Mouse (Mus musculus): ENCODE results near the gene Zfp683. TPM values are rescaled to one million over a fixed set of nuclear protein-coding genes. Genes with fewer than 3 reads are reported as not detected.
A peak's percentile ranks its signal among the peaks of the same experiment; 100 is the strongest.

Gene Zfp683
- polyA plus RNA-seq, 1 experiment from 2014 or later = not detected

GRCm38 (mm10) chr4:134080674-134081073 is 27.0 kb downstream of the Zfp683 start:
- no peak overlapping the region for H3K4me3 ChIP-seq (ENCODE audit: low read length)
- no peak for ATAC-seq (ENCODE audit: low FRiP score, low TSS enrichment)
- H3K36me3 ChIP-seq (ENCODE audit: control insufficient read depth, insufficient read depth, low read length) = no peaks in the 10 kb centered on the region

GRCm38 (mm10) chr4:134081730-134082386 is 28.2 kb downstream of the Zfp683 start:
- H3K9me3 ChIP-seq (ENCODE audit: control insufficient read depth, low read length) = peaks cover 2% of the 10 kb centered on the region; the same call in 1 of the 2 replicates
- WGBS = under 1% methylated on average over 37 of the region's 41 CpGs
- peak overlapping the region; percentile 32 for H3K4me3 ChIP-seq (ENCODE audit: low read length)
- H3K27ac ChIP-seq (ENCODE audit: low read depth, low read length) = no peak overlapping the region
- H3K4me2 ChIP-seq (replicated peaks; ENCODE audit: low read depth, low read length) = peak overlapping the region; percentile 52
- no peaks in the 10 kb centered on the region for H3K36me3 ChIP-seq (ENCODE audit: control insufficient read depth, insufficient read depth, low read length)
- no peak overlapping the region for H3K9ac ChIP-seq (ENCODE audit: low read depth, low read length)
- no peaks in the 10 kb centered on the region for H3K27me3 ChIP-seq (ENCODE audit: control insufficient read depth, insufficient read depth, low read length)
- peaks cover 3% of the 10 kb centered on the region; the same call in 1 of the 2 replicates for H3K4me1 ChIP-seq (ENCODE audit: control insufficient read depth, insufficient read depth, low read length)
- peak; percentile 91 for ATAC-seq (ENCODE audit: low FRiP score, low TSS enrichment)

More at GRCm38 (mm10) chr4:134080674-134081073, 27.0 kb downstream of the Zfp683 start:
- Histone ChIP-seq H3K9ac (ENCODE audit: low read depth, low read length) (no peak overlapping the region), H3K4me1 (ENCODE audit: control insufficient read depth, insufficient read depth, low read length) (peaks cover 3% of the 10 kb centered on the region; the same call in 1 of the 2 replicates), H3K4me2 (replicated peaks; ENCODE audit: low read depth, low read length) (no peak overlapping the region), H3K27ac (ENCODE audit: low read depth, low read length) (no peak overlapping the region), H3K9me3 (ENCODE audit: control insufficient read depth, low read length) (peaks cover 2% of the 10 kb centered on the region; the same call in 1 of the 2 replicates), H3K27me3 (ENCODE audit: control insufficient read depth, insufficient read depth, low read length) (no peaks in the 10 kb centered on the region)
- 81% methylated on average over 4 of the region's 4 CpGs for WGBS

GRCm38 (mm10) chr4:134082460-134082859 is 28.8 kb downstream of the Zfp683 start:
- 9% methylated on average over 7 of the region's 7 CpGs for WGBS
- no peak overlapping the region for H3K9ac ChIP-seq (ENCODE audit: low read depth, low read length)

GRCm38 (mm10) chr4:134084999-134085398 is 31.4 kb downstream of the Zfp683 start:
- H3K36me3 ChIP-seq (ENCODE audit: control insufficient read depth, insufficient read depth, low read length) = no peaks in the 10 kb centered on the region
- no peak overlapping the region for H3K27ac ChIP-seq (ENCODE audit: low read depth, low read length)
- peaks cover 2% of the 10 kb centered on the region; the same call in 1 of the 2 replicates for H3K9me3 ChIP-seq (ENCODE audit: control insufficient read depth, low read length)
- 88% methylated on average over 4 of the region's 4 CpGs for WGBS
- no peak overlapping the region for H3K4me3 ChIP-seq (ENCODE audit: low read length)
- peaks cover 3% of the 10 kb centered on the region; the same call in 1 of the 2 replicates for H3K4me1 ChIP-seq (ENCODE audit: control insufficient read depth, insufficient read depth, low read length)
- H3K27me3 ChIP-seq (ENCODE audit: control insufficient read depth, insufficient read depth, low read length) = no peaks in the 10 kb centered on the region
- no peak for ATAC-seq (ENCODE audit: low FRiP score, low TSS enrichment)
- H3K4me2 ChIP-seq (replicated peaks; ENCODE audit: low read depth, low read length) = no peak overlapping the region
- H3K9ac ChIP-seq (ENCODE audit: low read depth, low read length) = no peak overlapping the region

More at GRCm38 (mm10) chr4:134082460-134082859, 28.8 kb downstream of the Zfp683 start:
- no peak for ATAC-seq (ENCODE audit: low FRiP score, low TSS enrichment)
- H3K9me3 ChIP-seq (ENCODE audit: control insufficient read depth, low read length) = peaks cover 2% of the 10 kb centered on the region; the same call in 1 of the 2 replicates
- H3K4me1 ChIP-seq (ENCODE audit: control insufficient read depth, insufficient read depth, low read length) = peaks cover 3% of the 10 kb centered on the region; the same call in 1 of the 2 replicates
- no peak overlapping the region for H3K27ac ChIP-seq (ENCODE audit: low read depth, low read length)
- H3K36me3 ChIP-seq (ENCODE audit: control insufficient read depth, insufficient read depth, low read length) = no peaks in the 10 kb centered on the region
- peak overlapping the region; percentile 52 for H3K4me2 ChIP-seq (replicated peaks; ENCODE audit: low read depth, low read length)
- no peaks in the 10 kb centered on the region for H3K27me3 ChIP-seq (ENCODE audit: control insufficient read depth, insufficient read depth, low read length)
- H3K4me3 ChIP-seq (ENCODE audit: low read length) = peak overlapping the region; percentile 32

- no peak overlapping the region for H3K4me2 ChIP-seq (replicated peaks; ENCODE audit: low read depth, low read length)
- H3K4me3 ChIP-seq (ENCODE audit: low read length) = no peak overlapping the region
- no peak overlapping the region for H3K9ac ChIP-seq (ENCODE audit: low read depth, low read length)
- no peak overlapping the region for H3K27ac ChIP-seq (ENCODE audit: low read depth, low read length)
- H3K4me1 ChIP-seq (ENCODE audit: control insufficient read depth, insufficient read depth, low read length) = peaks cover 2% of the 10 kb centered on the region; the same call in 1 of the 2 replicates
- ATAC-seq (ENCODE audit: low FRiP score, low TSS enrichment) = peak; percentile 72
- WGBS = 37% methylated on average over 7 of the region's 7 CpGs
- H3K27me3 ChIP-seq (ENCODE audit: control insufficient read depth, insufficient read depth, low read length) = no peaks in the 10 kb centered on the region
- no peaks in the 10 kb centered on the region for H3K36me3 ChIP-seq (ENCODE audit: control insufficient read depth, insufficient read depth, low read length)
- H3K9me3 ChIP-seq (ENCODE audit: control insufficient read depth, low read length) = peaks cover 2% of the 10 kb centered on the region; the same call in 1 of the 2 replicates
These were observed 33.8 kb downstream of the Zfp683 start for GRCm38 (mm10) chr4:134087412-134087811.

GRCm38 (mm10) chr4:134089029-134089428 is 35.4 kb downstream of the Zfp683 start:
- Histone ChIP-seq H3K9me3 (ENCODE audit: control insufficient read depth, low read length) (peaks cover 2% of the 10 kb centered on the region; the same call in 1 of the 2 replicates), H3K4me2 (replicated peaks; ENCODE audit: low read depth, low read length) (no peak overlapping the region), H3K4me3 (ENCODE audit: low read length) (no peak overlapping the region), H3K27me3 (ENCODE audit: control insufficient read depth, insufficient read depth, low read length) (no peaks in the 10 kb centered on the region), H3K9ac (ENCODE audit: low read depth, low read length) (no peak overlapping the region), H3K27ac (ENCODE audit: low read depth, low read length) (no peak overlapping the region), H3K36me3 (ENCODE audit: control insufficient read depth, insufficient read depth, low read length) (no peaks in the 10 kb centered on the region), H3K4me1 (ENCODE audit: control insufficient read depth, insufficient read depth, low read length) (no peaks in the 10 kb centered on the region)
- no peak for ATAC-seq (ENCODE audit: low FRiP score, low TSS enrichment)
- WGBS = 88% methylated on average over 9 of the region's 9 CpGs

GRCm38 (mm10) chr4:134090521-134091224 is 37.0 kb downstream of the Zfp683 start:
- no peaks in the 10 kb centered on the region for H3K9me3 ChIP-seq (ENCODE audit: control insufficient read depth, low read length)
- H3K4me1 ChIP-seq (ENCODE audit: control insufficient read depth, insufficient read depth, low read length) = no peaks in the 10 kb centered on the region
- ATAC-seq (ENCODE audit: low FRiP score, low TSS enrichment) = no peak
- H3K27me3 ChIP-seq (ENCODE audit: control insufficient read depth, insufficient read depth, low read length) = no peaks in the 10 kb centered on the region
- H3K4me2 ChIP-seq (replicated peaks; ENCODE audit: low read depth, low read length) = no peak overlapping the region
- no peak overlapping the region for H3K9ac ChIP-seq (ENCODE audit: low read depth, low read length)
- no peak overlapping the region for H3K27ac ChIP-seq (ENCODE audit: low read depth, low read length)
- WGBS = 82% methylated on average over 16 of the region's 16 CpGs
- no peak overlapping the region for H3K4me3 ChIP-seq (ENCODE audit: low read length)
- no peaks in the 10 kb centered on the region for H3K36me3 ChIP-seq (ENCODE audit: control insufficient read depth, insufficient read depth, low read length)

GRCm38 (mm10) chr4:134091225-134091529 is 37.5 kb downstream of the Zfp683 start:
- H3K27me3 ChIP-seq (ENCODE audit: control insufficient read depth, insufficient read depth, low read length) = no peaks in the 10 kb centered on the region
- 90% methylated on average over 6 of the region's 6 CpGs for WGBS
- no peaks in the 10 kb centered on the region for H3K4me1 ChIP-seq (ENCODE audit: control insufficient read depth, insufficient read depth, low read length)
- no peak overlapping the region for H3K4me3 ChIP-seq (ENCODE audit: low read length)
- no peaks in the 10 kb centered on the region for H3K9me3 ChIP-seq (ENCODE audit: control insufficient read depth, low read length)
- H3K36me3 ChIP-seq (ENCODE audit: control insufficient read depth, insufficient read depth, low read length) = no peaks in the 10 kb centered on the region
- no peak overlapping the region for H3K9ac ChIP-seq (ENCODE audit: low read depth, low read length)
- ATAC-seq (ENCODE audit: low FRiP score, low TSS enrichment) = no peak
- no peak overlapping the region for H3K4me2 ChIP-seq (replicated peaks; ENCODE audit: low read depth, low read length)
- H3K27ac ChIP-seq (ENCODE audit: low read depth, low read length) = no peak overlapping the region
